Mouse (Mus musculus): ENCODE measurements at regions not wholly inside any gene's neighbourhood (a gene's known extent, or its start where the extent isn't known, plus 50 kb on each side); places are given as distances from the start of the nearest gene placed in this dataset.

- no peak for DNase-seq
Observed at GRCm38 (mm10) chr1:90518584-90519265, 84.1 kb upstream of the Cops8 start.

GRCm38 (mm10) chr1:90519284-90520275 lies 83.2 kb upstream of the Cops8 start:
- no peak for DNase-seq

- DNase-seq, result no peak
Observed at GRCm38 (mm10) chr1:90522294-90522693, 80.5 kb upstream of the Cops8 start.

GRCm38 (mm10) chr1:90524641-90525220 lies 78.0 kb upstream of the Cops8 start:
- no peak for DNase-seq

- no peak for DNase-seq
Observed at GRCm38 (mm10) chr1:90526311-90526710, 76.5 kb upstream of the Cops8 start.

- no peak for DNase-seq
Observed at GRCm38 (mm10) chr1:90527947-90528717, 74.6 kb upstream of the Cops8 start.

- no peak for DNase-seq
Observed at GRCm38 (mm10) chr1:90533481-90533880, 69.3 kb upstream of the Cops8 start.

GRCm38 (mm10) chr1:90536105-90536504 lies 66.7 kb upstream of the Cops8 start:
- DNase-seq, result no peak

GRCm38 (mm10) chr1:90543801-90544795 lies 58.7 kb upstream of the Cops8 start:
- no peak for DNase-seq

GRCm38 (mm10) chr1:90544821-90545536 lies 57.8 kb upstream of the Cops8 start:
- DNase-seq, result no peak

GRCm38 (mm10) chr1:90552644-90553043 lies 50.1 kb upstream of the Cops8 start:
- DNase-seq, result no peak
